Mouse (Mus musculus) gastrocnemius, postnatal 36 days (tissue): ENCODE data around the gene Cst9. TPM values are rescaled to one million over a fixed set of nuclear protein-coding genes. Genes with fewer than 3 reads are reported as not detected.

Source experiments
- DNase-seq, 2 experiments: peaks; one replicate each; pipeline ENCODE4 v3.0.0; 2022
- intact Hi-C: fragments of 180-260 bp; cut with DNase I; formaldehyde crosslinking; loops from one replicate; pipeline ENCODE4 v1.15.1; 2025
- long read RNA-seq, 2 experiments: library from polyadenylated mRNA; stranded (forward); transcript quantifications; one replicate each; pipeline ENCODE4 v2.0.0; 2021
- total RNA-seq, 2 experiments: library from RNA; stranded (reverse); gene quantifications; 2 replicates each; pipeline ENCODE4 v1.2.3; 2021

The Cst9 gene
- not detected for total RNA-seq
- long read RNA-seq, experiment 1 = 0 reads
- long read RNA-seq, experiment 2 = 0 reads

GRCm38 (mm10) chr2:148834912-148835311, at the start of gene Cst9:
Gene Cst9, plus strand, starts transcription at chr2:148835147.
- intact Hi-C loops = loop anchor here (5.0 kb wide), 1 partner anchor 68 kb away; no protein-coding TSS in a partner anchor
- DNase-seq = no peak

- DNase-seq = no peak
- intact Hi-C loops = no loop called here
Measured at GRCm38 (mm10) chr2:148789142-148789541, 45.8 kb upstream of the Cst9 start, which contains the start of gene Cst12. Gene Cst12, plus strand, starts transcription at chr2:148789361.

GRCm38 (mm10) chr2:148798485-148798884, 36.5 kb upstream of the Cst9 start, which contains the start of gene Cst8:
Gene Cst8, plus strand, starts transcription at chr2:148798785.
- no peak for DNase-seq
- intact Hi-C loops = no loop called here

- intact Hi-C loops = no loop called here
- no peak for DNase-seq
Measured at GRCm38 (mm10) chr2:148801491-148801921, 33.4 kb upstream of the Cst9 start.

DNA sequence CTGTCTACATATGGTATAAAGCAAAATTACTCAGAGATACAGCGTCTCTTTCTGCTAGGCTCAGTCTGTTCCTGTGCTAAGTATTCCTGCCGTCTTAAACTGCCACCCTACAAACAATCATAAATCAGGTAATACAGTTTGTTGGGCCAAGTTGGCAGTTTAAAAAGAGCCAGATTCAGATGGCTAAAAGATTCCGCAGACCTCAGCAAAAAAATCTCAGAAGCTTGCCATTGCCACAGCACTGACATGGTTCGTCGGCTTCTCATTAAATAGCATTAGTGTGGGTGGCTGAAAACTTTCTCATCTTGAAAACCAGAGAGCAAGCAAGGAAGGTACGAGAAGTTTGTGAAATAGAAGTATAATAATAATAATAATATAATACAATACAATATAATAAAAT, 28.3 kb upstream of the Cst9 start:
- intact Hi-C loops = no loop called here

GRCm38 (mm10) chr2:148819909-148820308, 15.0 kb upstream of the Cst9 start, which contains the start of gene Cst13:
Gene Cst13, plus strand, starts transcription at chr2:148820081.
- DNase-seq = no peak
- intact Hi-C loops = no loop called here

More for the DNA sequence above, 28.3 kb upstream of the Cst9 start:
- DNase-seq = no peak

DNA sequence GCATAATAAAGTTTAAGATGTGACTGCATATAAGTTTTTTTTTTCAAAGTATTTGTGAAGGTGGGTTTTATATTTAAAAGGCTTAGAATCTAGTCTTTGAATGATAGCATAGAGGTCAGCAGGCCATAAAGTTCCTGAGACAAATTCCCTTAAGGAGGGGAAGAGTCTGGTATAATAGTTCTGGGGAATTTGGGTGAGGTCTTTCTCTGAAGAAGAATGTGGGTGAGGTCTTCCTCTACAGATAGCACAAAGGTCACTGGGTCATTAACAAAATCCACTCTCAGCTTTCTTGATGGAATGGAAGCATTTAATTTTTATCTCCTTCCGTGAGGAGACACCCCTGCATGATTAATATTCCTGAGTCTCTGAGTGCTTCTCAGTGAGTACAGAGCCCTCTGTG, 9.0 kb upstream of the Cst9 start:
- DNase-seq = no peak
- intact Hi-C loops = no loop called here

DNA sequence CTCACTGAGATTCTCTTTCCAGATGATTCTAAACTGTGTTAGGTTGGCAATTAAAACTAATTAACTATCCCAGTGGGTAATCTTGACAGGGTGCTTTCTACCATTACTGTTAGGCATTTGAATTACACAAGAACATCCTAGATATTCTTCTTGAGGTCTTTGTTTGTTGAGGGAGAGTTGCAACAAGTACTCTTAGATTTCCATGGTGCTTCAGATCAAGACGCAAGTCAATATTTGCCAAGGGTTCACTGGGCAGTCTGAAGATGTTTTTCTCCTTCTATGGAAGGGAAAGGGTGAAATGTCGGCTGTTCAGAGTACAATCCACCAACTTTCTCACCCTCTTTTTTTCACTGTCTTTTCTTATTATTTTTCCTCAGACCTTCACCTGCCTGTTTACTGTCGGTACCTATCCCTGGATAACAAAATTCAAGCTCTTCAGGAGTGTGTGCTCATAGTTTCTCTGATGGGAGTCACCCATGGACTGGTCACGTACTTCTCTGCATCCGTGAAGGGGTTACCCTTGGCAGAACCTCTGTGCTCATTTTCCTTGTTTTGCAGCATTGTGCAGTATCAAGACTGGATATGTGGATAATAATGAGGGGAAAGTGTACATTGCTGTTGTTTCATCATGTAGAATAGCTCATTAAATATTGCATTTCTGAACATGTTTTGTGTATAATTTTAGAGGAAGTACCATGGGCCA, 3.3 kb downstream of the Cst9 start:
- DNase-seq = no peak
- intact Hi-C loops = loop anchor here (5.0 kb wide), 1 partner anchor 71 kb away; no protein-coding TSS in a partner anchor

DNA sequence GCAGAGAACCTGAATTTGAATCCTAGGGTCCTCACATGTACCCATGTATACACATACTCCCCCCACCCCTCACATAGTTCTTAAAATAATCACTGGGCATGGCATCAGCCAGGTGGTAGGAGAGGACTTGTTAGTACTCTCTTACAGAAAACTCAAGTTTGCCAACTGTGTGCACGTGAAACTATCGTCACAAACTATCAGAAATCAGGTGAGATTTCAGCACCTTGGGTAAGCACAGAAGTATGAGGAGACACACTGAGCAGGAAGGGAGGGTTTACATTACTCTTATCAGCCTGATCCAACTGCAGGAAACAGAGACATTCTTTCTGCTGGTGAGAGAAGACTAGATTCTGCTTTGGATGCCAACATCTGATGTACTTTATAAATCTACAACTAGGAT, 4.3 kb downstream of the Cst9 start:
- no peak for DNase-seq
- intact Hi-C loops = loop anchor here (5.0 kb wide), 1 partner anchor 72 kb away; no protein-coding TSS in a partner anchor

GRCm38 (mm10) chr2:148851116-148851906, 16.4 kb downstream of the Cst9 start:
- intact Hi-C loops = loop anchor here (1.0 to 5.0 kb wide), 2 partner anchors 51 to 99 kb away; partner anchors contain the start of gene Cstl1
- peak; percentile 57 to 66 for DNase-seq

DNA sequence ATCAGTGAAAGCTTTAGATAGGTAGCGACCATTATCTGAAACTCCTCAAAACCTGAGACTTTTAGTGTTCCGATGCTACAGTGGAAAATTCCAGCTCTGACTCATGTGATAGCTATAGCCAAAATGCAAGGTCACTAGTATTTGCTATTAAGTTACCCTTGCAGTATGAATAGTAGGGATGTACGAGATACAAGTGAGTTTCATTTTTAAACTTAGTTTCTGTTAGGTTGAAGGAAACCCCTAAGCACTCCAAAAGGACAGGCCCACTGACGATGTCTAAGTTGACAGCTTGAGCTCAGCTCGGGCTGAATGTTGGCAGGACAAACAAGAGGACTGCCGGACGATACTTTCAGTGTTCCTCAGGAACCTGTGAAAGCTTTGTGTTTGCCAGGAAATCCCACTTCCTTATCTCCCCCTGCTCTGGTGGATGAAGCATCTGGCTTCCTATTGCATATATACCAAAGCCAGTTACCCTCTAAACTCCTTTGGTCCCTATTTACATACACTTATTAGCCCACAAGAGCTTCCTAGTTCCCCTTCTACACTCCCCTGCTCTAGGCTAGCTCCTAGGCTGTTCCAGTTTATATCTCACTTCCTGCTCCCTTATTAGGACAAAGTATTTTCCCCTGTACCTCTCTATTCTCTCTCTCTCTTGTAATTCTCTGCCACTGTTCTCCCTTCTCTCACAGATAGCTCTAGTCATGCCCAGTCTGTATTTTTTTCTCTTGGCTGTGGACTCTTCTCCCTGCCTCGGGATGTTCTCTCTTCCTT, 21.9 kb downstream of the Cst9 start:
- no peak for DNase-seq
- intact Hi-C loops = no loop called here

- intact Hi-C loops = no loop called here
- DNase-seq = no peak
Measured at GRCm38 (mm10) chr2:148857506-148857905, 22.6 kb downstream of the Cst9 start.

- intact Hi-C loops = no loop called here
- no peak for DNase-seq
Measured at GRCm38 (mm10) chr2:148860993-148861392, 26.0 kb downstream of the Cst9 start.

DNA sequence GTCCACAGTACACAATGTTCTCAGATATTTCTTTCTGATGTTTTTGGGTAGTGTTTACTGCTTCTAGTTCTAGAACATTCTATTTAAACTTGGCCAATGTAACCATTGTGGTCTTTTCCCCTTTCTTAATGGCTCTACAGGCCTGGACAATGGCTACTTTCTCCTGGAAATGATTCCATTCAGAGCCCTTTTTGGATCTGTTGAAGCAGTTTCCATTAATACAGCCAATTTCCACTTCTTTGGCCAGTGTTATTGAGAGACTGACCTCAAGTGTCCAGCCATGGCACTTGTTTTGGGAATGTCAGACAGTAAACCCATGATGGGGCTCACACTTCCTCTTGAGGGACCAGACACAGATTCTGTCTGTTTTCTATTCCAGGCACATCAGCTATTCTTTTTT, 26.7 kb downstream of the Cst9 start:
- intact Hi-C loops = no loop called here
- DNase-seq = no peak

DNA sequence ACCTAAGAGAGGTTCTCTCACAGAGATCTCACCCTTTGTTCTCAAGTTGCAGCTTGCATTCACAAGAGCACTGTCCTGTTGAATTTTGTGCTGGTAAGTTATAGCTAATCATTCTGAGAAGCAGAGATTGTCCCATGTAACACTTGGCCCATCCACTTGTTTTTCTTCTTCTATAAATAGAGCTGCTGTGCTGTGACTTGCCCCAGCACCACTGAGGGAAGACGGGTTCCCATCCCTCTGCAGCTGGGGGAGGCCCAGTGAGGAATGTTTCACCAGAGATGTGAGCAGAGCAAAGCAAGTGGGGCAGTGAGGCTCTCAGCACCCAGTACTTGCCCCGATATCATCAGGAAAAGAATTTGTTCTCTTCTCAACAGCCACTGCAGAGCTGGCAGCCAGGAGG, 30.0 kb downstream of the Cst9 start, which contains the start of gene 9230104L09Rik:
TSS of gene 9230104L09Rik (minus strand) at position 73 of the 400 bp plus-strand sequence.
- intact Hi-C loops = no loop called here
- DNase-seq = peak in 1 of 2 experiments; percentile 25

- intact Hi-C loops = no loop called here
- DNase-seq = no peak
Measured at GRCm38 (mm10) chr2:148868959-148869358, 34.0 kb downstream of the Cst9 start.

GRCm38 (mm10) chr2:148870526-148870925, 35.6 kb downstream of the Cst9 start:
- intact Hi-C loops = no loop called here
- no peak for DNase-seq

- intact Hi-C loops = no loop called here
Measured at GRCm38 (mm10) chr2:148872860-148873259, 37.9 kb downstream of the Cst9 start.

GRCm38 (mm10) chr2:148874224-148874616, 39.3 kb downstream of the Cst9 start:
- no peak for DNase-seq
- intact Hi-C loops = no loop called here

More at GRCm38 (mm10) chr2:148872860-148873259, 37.9 kb downstream of the Cst9 start:
- no peak for DNase-seq

- DNase-seq = no peak
- intact Hi-C loops = no loop called here
Measured at GRCm38 (mm10) chr2:148874617-148875334, 39.8 kb downstream of the Cst9 start.
